In the genomic region with DNA sequence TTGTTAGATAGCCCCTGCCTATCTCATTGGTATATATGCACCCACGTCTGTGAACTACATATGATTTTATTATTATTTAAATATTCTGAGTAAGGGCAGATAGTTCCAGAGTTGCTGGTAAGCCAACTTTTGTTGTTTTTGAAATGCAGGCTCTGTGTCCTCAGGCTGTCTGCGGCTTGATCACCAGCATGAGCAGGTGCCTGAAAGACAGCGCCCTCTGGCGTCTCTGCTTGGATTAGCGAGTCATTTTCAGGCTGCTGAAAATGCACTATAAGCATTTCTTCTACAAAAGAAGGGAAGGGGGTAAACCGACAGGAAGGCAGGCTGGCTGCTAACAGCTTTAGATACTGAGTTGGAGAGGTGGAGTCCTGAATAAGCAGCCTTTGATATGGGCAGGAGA, we compare ENCODE assay signal across 10 mouse cellular contexts.
DNase-seq lines count a peak whose midpoint lies in the region; ATAC-seq and TF ChIP-seq lines count a peak whose summit lies in the region.
"Had no signal": no experiment of that assay in that cellular context is flagged by ENCODE, and none has a peak within 500 bp of the region (broad histone marks: within the 10 kb centered on the region; RNA-seq: fewer than 3 reads in every experiment).

No protein-coding gene starts in this region.

- no peaks in the 10 kb centered on the region for H3K4me1 ChIP-seq in hindbrain, embryonic 11.5 days (replicated peaks; ENCODE audit: control insufficient read depth, insufficient read depth, low read length)
- H3K4me1 ChIP-seq in hindbrain, embryonic 12.5 days, result no peaks in the 10 kb centered on the region
- H3K4me1 ChIP-seq in embryonic fibroblast, embryonic 13.5 days (ENCODE audit: control insufficient read depth, insufficient read depth, low read length), result peaks cover 6% of the 10 kb centered on the region
- H3K4me1 ChIP-seq: limb, embryonic 13.5 days had no signal

- TF ChIP-seq POLR2A in brain, embryonic 14.5 days (IDR thresholded peaks at IDR 0.05; ENCODE audit: borderline replicate concordance, extremely low read depth, insufficient read depth, insufficient read length, poor library complexity, severe bottlenecking), result no peak
- TF ChIP-seq POLR2A in embryonic fibroblast, embryonic 13.5 days (IDR thresholded peaks at IDR 0.05; ENCODE audit: low read depth, low read length), result no peak

- peak; percentile 86 for DNase-seq in hindbrain, embryonic 11.5 days (ENCODE audit: low spot score)
- peak; percentile 94 for DNase-seq in brain, embryonic 14.5 days (ENCODE audit: low read depth)
- DNase-seq in heart, postnatal 36 days, result peak; percentile 22 to 62
- DNase-seq in layer of hippocampus, postnatal 36 days, result peak; percentile 74 to 78
- DNase-seq in testis, postnatal 14 days (ENCODE audit: low spot score), result peak; percentile 37

- no peaks in the 10 kb centered on the region for H3K36me3 ChIP-seq in hindbrain, embryonic 11.5 days (ENCODE audit: control insufficient read depth, insufficient read depth, low read length)
- H3K36me3 ChIP-seq in hindbrain, embryonic 12.5 days, result no peaks in the 10 kb centered on the region
- H3K36me3 ChIP-seq: limb, embryonic 13.5 days had no signal

- TF ChIP-seq CTCF in brain, embryonic 14.5 days (IDR thresholded peaks at IDR 0.05; ENCODE audit: borderline replicate concordance, extremely low read depth, insufficient read depth, insufficient read length), result peak; percentile 91
- peak; percentile 84 for TF ChIP-seq CTCF in embryonic fibroblast, embryonic 13.5 days (IDR thresholded peaks at IDR 0.05; ENCODE audit: borderline replicate concordance, insufficient read depth, low read length)

- no peak overlapping the region for H3K4me2 ChIP-seq in hindbrain, embryonic 11.5 days (replicated peaks; ENCODE audit: low read depth, low read length)
- no peak overlapping the region for H3K4me2 ChIP-seq in hindbrain, embryonic 12.5 days (replicated peaks)
- H3K4me2 ChIP-seq: limb, embryonic 13.5 days had no signal

- ATAC-seq in hindbrain, embryonic 11.5 days (ENCODE audit: low FRiP score), result 0 out of 2 replicates have a peak, but pooled peaks have one; percentile 22
- ATAC-seq in hindbrain, embryonic 12.5 days (ENCODE audit: low FRiP score), result no peak
- ATAC-seq in megakaryocyte-erythroid progenitor cell, adult 5-6 weeks (replicated peaks; ENCODE audit: low FRiP score, low TSS enrichment, poor library complexity, severe bottlenecking), result 0 out of 2 replicates have a peak, but pooled peaks have one; percentile 59

- no peak overlapping the region for H3K27ac ChIP-seq in hindbrain, embryonic 11.5 days (ENCODE audit: low read depth, low read length)
- no peak overlapping the region for H3K27ac ChIP-seq in hindbrain, embryonic 12.5 days
- H3K27ac ChIP-seq in embryonic fibroblast, embryonic 13.5 days (ENCODE audit: insufficient read depth, low read length), result no peak overlapping the region
- H3K27ac ChIP-seq: limb, embryonic 13.5 days had no signal

- H3K27me3 ChIP-seq in hindbrain, embryonic 11.5 days (ENCODE audit: control insufficient read depth, insufficient read depth, low read length), result no peaks in the 10 kb centered on the region
- H3K27me3 ChIP-seq in hindbrain, embryonic 12.5 days, result no peaks in the 10 kb centered on the region
- H3K27me3 ChIP-seq: CH12.LX; limb, embryonic 13.5 days had no signal

- 6% methylated on average over 6 of the region's 6 CpGs for WGBS in hindbrain, embryonic 11.5 days
- 7% methylated on average over 6 of the region's 6 CpGs for WGBS in hindbrain, embryonic 12.5 days

- no peaks in the 10 kb centered on the region for H3K9me3 ChIP-seq in hindbrain, embryonic 11.5 days (ENCODE audit: control insufficient read depth, low read length)
- no peaks in the 10 kb centered on the region for H3K9me3 ChIP-seq in hindbrain, embryonic 12.5 days (replicated peaks)
- H3K9me3 ChIP-seq: limb, embryonic 13.5 days had no signal

- H3K9ac ChIP-seq in hindbrain, embryonic 11.5 days (ENCODE audit: low read depth, low read length), result no peak overlapping the region
- no peak overlapping the region for H3K9ac ChIP-seq in hindbrain, embryonic 12.5 days
- H3K9ac ChIP-seq: limb, embryonic 13.5 days had no signal

- H3K4me3 ChIP-seq in hindbrain, embryonic 11.5 days (ENCODE audit: low read depth, low read length), result no peak overlapping the region
- no peak overlapping the region for H3K4me3 ChIP-seq in hindbrain, embryonic 12.5 days
- no peak overlapping the region for H3K4me3 ChIP-seq in embryonic fibroblast, embryonic 13.5 days (ENCODE audit: insufficient read depth, low read length)
- H3K4me3 ChIP-seq: limb, embryonic 13.5 days had no signal

- intact Hi-C loops in heart, postnatal 36 days (cut with DNase I), result loop anchor here (2.0 to 5.0 kb wide), 4 partner anchors 400 to 925 kb away; a partner anchor contains a TSS

Comparison
In these comparisons a context has a peak if more than half of its experiments do, and no peak if none do; other contexts are left out.
1. DNase-seq: peak in every context shown above with its lines; median percentile 94 in brain, embryonic 14.5 days; 86 in hindbrain, embryonic 11.5 days; 76 in layer of hippocampus, postnatal 36 days; 42 in heart, postnatal 36 days; 37 in testis, postnatal 14 days.